In genomic region chr9:22085022-22085834, GRCm38 (mm10) we compare ENCODE assay signal across 8 mouse cellular contexts. TPM values are rescaled to one million over a fixed set of nuclear protein-coding genes. Genes with fewer than 3 reads are reported as not detected.
DNase-seq lines count a peak whose midpoint lies in the region; ATAC-seq lines count a peak whose summit lies in the region.

Gene Ecsit, minus strand, starts transcription at chr9:22085438.

- H3K4me1 ChIP-seq in heart, embryonic 10.5 days: peaks cover 21% of the 10 kb centered on the region
- H3K4me1 ChIP-seq in kidney, embryonic 15.5 days: peaks cover 24% of the 10 kb centered on the region

- H3K4me2 ChIP-seq in kidney, embryonic 15.5 days: peak within 1 kb of the TSS; percentile 79

- peak; percentile 100 for ATAC-seq in erythroblast, adult 5-6 weeks (replicated peaks; ENCODE audit: low FRiP score, poor library complexity, severe bottlenecking)
- peak; percentile 98 for ATAC-seq in kidney, embryonic 15.5 days (replicated peaks; ENCODE audit: low FRiP score)
- ATAC-seq in monocyte, adult 5-6 weeks (replicated peaks; ENCODE audit: insufficient number of reproducible peaks, low FRiP score, low TSS enrichment, poor library complexity, severe bottlenecking): peak; percentile 99

- H3K36me3 ChIP-seq in heart, embryonic 10.5 days: peaks cover 14% of the 10 kb centered on the region; the same call in 1 of the 2 replicates
- peaks cover 10% of the 10 kb centered on the region; the same call in 1 of the 2 replicates for H3K36me3 ChIP-seq in kidney, embryonic 15.5 days

- WGBS in heart, embryonic 10.5 days: under 1% methylated on average over 48 of the region's 48 CpGs
- WGBS in kidney, embryonic 15.5 days: under 1% methylated on average over 48 of the region's 48 CpGs

- peak within 1 kb of the TSS; percentile 67 for H3K9ac ChIP-seq in kidney, embryonic 15.5 days

- peak within 1 kb of the TSS; percentile 77 for H3K4me3 ChIP-seq in heart, embryonic 10.5 days
- H3K4me3 ChIP-seq in kidney, embryonic 15.5 days (replicated peaks): peak within 1 kb of the TSS; percentile 80

- no peaks in the 10 kb centered on the region for H3K27me3 ChIP-seq in heart, embryonic 10.5 days (ENCODE audit: insufficient read depth, poor library complexity, severe bottlenecking)
- H3K27me3 ChIP-seq in kidney, embryonic 15.5 days: no peaks in the 10 kb centered on the region

- peak within 1 kb of the TSS; percentile 86 for H3K27ac ChIP-seq in heart, embryonic 10.5 days
- H3K27ac ChIP-seq in kidney, embryonic 15.5 days: peak within 1 kb of the TSS; percentile 90

- H3K9me3 ChIP-seq in heart, embryonic 10.5 days: no peaks in the 10 kb centered on the region
- H3K9me3 ChIP-seq in kidney, embryonic 15.5 days (replicated peaks): no peaks in the 10 kb centered on the region

- DNase-seq in B cell, adult 2 months: peak; percentile 87
- peak; percentile 99 for DNase-seq in brain, adult 2 months (ENCODE audit: low read depth, low spot score)
- peak; percentile 98 for DNase-seq in heart, embryonic 10.5 days (ENCODE audit: low spot score)
- DNase-seq in liver: peak; percentile 93
- DNase-seq in spleen, postnatal 4 days (ENCODE audit: low spot score in 2 of 2): peak; percentile 92 to 94

RNA-seq across cellular contexts. Expression of gene Ecsit, which starts in this region (rescaled TPM):
- total RNA-seq in erythroblast, adult 5-6 weeks (2015; ENCODE audit: low replicate concordance): 1.9 and 3.3 TPM in 2 replicates
- 3.5 and 4.2 TPM in 2 replicates for total RNA-seq in erythroblast, adult 5-6 weeks (2017; ENCODE audit: low replicate concordance)
- 58.4 and 65.6 TPM in 2 replicates for polyA plus RNA-seq in heart, embryonic 10.5 days (2016; fragmentation: Nextera tagmentation; extraction: Ambion mirVana)
- polyA plus RNA-seq in kidney, embryonic 15.5 days (2015; fragmentation: Nextera tagmentation; extraction: Ambion mirVana): 43.1 and 49.4 TPM in 2 replicates
- 7.4 to 18.5 TPM (median 15.5 TPM) in 3 replicates for total RNA-seq in monocyte, adult 5-6 weeks (2017)

Comparison
In these comparisons a context has a peak if more than half of its experiments do, and no peak if none do; other contexts are left out.
1. Peak in every context shown above with its lines: DNase-seq, ATAC-seq, H3K4me3 ChIP-seq and H3K27ac ChIP-seq.